Mouse (Mus musculus) central nervous system, embryonic 11.5 days (tissue): ENCODE measurements around the gene Pkn1. TPM values are rescaled to one million over a fixed set of nuclear protein-coding genes. Genes with fewer than 3 reads are reported as not detected.

Experiments used
- polyA plus RNA-seq: library from polyadenylated mRNA; depleted of rRNA; stranded (reverse); fragments of >200 nt; gene quantifications from 2 replicates; pipeline ENCODE4 v1.2.3, GENCODE M21; 2012; rRNA removed

The Pkn1 gene
- polyA plus RNA-seq: 41.9 and 54.5 TPM in 2 replicates

DNA sequence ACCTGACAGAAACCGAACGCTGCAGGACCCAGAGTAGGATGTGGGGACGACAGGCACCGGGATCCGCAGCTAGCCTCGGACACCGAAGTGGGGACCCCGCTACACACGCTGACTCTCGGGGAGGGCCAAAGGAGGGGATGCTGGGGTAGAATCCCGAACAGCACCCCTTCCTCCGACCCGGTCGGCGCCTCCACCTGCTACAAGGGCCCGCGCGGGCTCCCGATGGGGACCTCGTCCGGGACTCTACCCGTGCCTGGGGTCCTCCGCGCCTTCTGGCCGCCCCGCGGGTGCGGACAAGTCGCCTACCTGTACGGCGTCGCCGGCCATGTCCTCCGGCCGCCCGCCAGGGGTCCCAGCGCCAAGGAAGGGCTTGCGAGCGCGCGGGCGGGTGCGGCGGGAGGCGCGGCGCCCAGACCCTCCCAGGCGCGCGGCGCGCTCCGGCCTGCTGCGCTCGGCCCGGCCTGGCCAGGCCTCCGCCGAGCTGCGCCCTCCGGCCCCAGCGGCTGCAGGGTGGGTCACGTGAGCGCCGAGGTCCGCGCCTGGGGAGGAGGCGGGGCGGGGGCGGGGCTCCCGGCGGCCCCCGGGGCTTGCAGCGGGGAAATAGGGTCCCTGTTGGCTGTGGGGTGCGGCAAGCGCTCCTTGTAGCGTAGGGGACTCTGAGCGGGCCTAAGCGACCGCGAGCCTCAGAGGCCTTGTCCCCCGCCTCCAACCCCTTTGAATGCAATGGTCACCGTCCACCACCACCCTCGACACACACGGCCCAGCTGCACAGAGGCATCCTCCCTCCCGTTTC lies at the start of gene Pkn1:
Gene Pkn1, minus strand, starts transcription at position 519 of the 793 bp plus-strand sequence.

DNA sequence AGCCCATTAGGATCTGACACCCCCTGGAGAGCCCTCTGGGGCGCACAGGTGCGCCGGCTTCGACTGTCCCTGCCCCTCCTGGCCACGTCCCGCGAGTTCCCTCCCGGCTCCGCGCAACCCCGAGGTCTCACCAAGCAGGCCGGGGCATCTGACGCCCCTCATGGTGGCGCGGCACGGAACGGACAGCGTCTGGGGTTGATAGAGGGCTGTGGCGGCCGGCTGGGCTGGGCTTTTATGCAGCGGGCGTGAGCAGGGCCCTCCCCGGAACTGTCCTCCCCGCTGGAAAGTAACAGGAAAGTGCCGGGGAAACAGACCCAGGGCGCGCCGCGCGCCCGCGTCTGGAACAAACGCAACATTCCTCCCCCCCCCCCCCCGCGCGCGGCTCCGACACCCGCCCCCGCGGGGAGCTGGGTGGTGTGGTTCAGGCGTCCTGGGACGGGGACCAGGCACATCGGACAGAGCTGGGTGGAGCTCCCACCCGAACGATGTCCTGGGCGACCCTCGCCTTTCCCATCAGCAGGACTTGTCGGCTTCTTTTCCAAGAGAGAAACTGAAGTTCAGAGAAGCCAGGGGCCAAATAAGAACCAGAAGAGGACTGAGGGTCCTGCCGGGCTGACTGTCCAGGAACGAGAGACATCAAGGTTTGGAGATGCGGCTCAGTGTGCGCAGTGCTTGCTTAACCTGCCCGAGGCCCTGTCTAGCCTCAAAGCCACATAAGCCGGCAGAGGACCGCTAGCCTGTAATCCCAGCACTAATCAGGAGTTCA lies 42.2 kb upstream of the Pkn1 start, which contains the start of gene Adgre5:
Gene Adgre5, minus strand, starts transcription at position 351 of the 766 bp plus-strand sequence.

DNA sequence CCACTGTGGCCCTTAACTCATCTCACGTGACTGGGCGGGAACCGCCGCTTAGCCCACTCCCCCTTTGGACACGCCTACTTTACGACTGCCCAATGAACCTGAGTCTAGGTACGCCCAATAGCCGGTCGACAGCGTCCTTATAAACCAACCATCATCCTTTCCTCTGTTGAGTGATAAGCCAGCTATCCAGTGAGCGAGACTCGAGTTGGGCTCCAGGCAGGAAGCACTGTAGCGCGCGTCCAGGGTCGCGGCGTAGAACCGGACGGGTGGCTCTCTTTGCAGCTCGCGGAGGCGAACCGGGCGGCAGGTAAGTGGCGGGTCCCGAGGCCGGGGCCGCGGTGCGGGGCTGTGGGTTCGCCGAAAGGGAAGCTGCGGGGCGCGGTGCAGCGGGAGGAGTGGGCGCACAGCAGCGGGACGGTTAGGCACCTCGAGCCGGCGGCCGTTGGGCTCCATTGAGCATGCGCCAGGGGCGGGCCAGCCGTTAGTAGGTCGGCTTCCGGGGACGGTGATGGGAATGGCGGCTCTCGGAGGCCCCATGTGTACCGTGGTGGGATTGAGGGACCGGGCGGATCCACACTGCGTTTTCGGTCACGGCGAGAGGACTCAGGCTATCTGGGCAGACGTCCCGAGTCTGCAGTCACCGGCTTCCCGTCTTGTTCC lies 16.2 kb upstream of the Pkn1 start, which contains the start of gene Ddx39:
Gene Ddx39, plus strand, starts transcription at position 147 of the 660 bp plus-strand sequence.

DNA sequence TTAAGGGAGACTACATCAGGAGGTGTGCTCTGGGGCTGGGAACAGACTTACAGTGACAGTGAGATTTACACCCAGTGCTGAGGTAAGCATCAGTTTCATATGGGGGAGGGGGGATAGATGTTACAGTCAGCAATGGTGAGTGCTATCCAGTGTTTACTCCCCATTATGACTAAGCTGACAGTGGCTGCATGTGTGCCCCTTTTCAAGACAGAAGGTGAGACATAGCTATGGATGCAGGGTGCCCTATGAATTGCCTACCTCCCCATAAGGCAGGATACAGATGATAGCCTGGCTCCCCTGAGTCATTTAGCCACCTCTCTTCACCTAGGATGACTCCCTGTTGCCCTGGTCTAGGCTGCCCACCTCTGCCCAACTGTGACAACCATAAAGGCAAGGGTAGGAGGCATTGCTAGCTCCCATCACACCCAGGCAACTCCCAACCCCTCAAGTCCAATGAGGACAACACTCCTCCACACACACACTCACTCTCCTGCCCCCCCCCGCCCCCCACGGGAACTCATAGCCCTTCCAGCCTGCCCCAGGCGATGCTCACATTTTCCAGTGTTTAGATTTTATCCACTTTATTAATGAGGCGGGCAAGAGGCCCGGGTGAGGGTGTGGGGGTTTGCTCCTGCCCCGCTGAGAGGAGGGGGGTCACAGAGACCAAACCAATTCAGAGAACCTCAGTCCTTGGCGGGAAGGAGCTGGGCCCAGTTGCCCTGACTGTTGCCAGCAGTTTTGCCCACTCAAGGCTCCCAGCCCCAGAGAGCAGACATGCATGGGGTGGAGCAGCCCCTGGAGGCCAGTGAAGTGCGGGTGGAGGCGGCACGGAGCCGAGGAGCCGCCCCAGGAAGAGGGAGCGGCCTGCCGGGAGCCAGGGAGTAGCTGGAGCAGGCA lies 32.8 kb downstream of the Pkn1 start, which contains the start of gene Ptger1:
Gene Ptger1, plus strand, starts transcription at position 710 of the 897 bp plus-strand sequence.

DNA sequence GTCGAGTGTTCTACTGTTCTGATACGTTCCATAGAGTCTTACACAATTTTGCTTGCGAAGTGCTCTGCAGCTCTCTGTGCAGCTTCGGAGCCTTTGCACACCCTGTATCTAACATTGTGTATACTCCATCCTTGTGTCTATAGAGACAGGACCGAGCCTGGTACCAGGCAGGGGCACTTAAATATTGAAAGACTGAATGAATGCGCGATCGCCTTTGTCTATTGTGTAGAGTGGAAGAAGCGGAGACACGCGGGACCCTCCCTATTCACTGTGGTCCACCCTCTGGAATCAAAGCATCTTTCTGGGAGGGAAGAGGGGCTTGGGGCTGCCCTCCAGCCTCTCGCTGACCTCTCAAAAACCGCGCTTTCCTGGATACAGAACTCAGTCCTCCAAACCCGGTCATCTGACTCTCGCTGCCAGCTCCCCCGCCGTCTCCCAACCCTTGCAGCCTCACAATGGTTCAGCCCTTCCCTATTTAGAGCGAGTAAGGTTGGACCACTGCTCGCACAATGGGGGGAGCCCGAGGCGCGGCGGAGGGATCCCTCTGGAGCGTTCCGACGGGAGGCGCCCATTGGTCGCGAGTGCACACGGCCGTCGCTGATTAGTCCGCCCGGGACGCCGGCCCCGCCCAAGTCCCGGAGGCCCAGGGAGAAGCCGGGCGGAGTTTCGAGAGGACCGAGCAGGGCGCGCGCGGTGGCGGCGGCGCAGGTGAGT lies 46.8 kb downstream of the Pkn1 start, which contains the start of gene Gipc1:
Gene Gipc1, plus strand, starts transcription at position 648 of the 714 bp plus-strand sequence.

Other genes with a start within 250 kb of the Pkn1 start
- gene Scoc, start 240.8 kb downstream of the Pkn1 start, polyA plus RNA-seq: 102 and 133 TPM in 2 replicates
- not detected in 2 replicates for gene Olfr370, start 163.4 kb downstream of the Pkn1 start, polyA plus RNA-seq
- gene Ndufb7, start 132.5 kb downstream of the Pkn1 start, polyA plus RNA-seq: 266 and 476 TPM in 2 replicates
- gene Tecr, start 91.2 kb downstream of the Pkn1 start, polyA plus RNA-seq: 381 and 553 TPM in 2 replicates
- gene Dnajb1, start 91.0 kb downstream of the Pkn1 start, polyA plus RNA-seq: 34.4 and 39.8 TPM in 2 replicates
- gene Gipc1, start 46.5 kb downstream of the Pkn1 start, polyA plus RNA-seq: 100 and 131 TPM in 2 replicates
- gene Ptger1, start 32.5 kb downstream of the Pkn1 start, polyA plus RNA-seq: 0.71 and 0.99 TPM in 2 replicates
- 134 and 140 TPM in 2 replicates for gene Ddx39, start 16.0 kb upstream of the Pkn1 start, polyA plus RNA-seq
- 15.5 and 29.8 TPM in 2 replicates for gene Adgre5, start 42.1 kb upstream of the Pkn1 start, polyA plus RNA-seq
- gene Adgrl1, start 200.9 kb upstream of the Pkn1 start, polyA plus RNA-seq: 92.0 and 127 TPM in 2 replicates